Mouse (Mus musculus): Measurements from ENCODE around the gene BC107364.
"Not testable (repeated sequence)": the region's sequence is repeated elsewhere in the genome, so short reads cannot be mapped to it uniquely, and the experiment has no call there.

BC107364 gene

GRCm38 (mm10) chr3:96452262-96452661 is at the start of gene BC107364:
BC107364 (minus strand) TSS chr3:96452306.
- DNase-seq (ENCODE audit: low spot score): not testable (repeated sequence)

GRCm38 (mm10) chr3:96501391-96502115 is 49.4 kb upstream of the BC107364 start:
- DNase-seq (ENCODE audit: low spot score): peak; percentile 91

GRCm38 (mm10) chr3:96500691-96501265 is 48.7 kb upstream of the BC107364 start:
- DNase-seq (ENCODE audit: low spot score): peak; percentile 90

- DNase-seq (ENCODE audit: low spot score): peak; percentile 100
Measured at GRCm38 (mm10) chr3:96500289-96500621, 48.1 kb upstream of the BC107364 start.

- peak; percentile 86 for DNase-seq (ENCODE audit: low spot score)
Measured at GRCm38 (mm10) chr3:96499481-96500288, 47.6 kb upstream of the BC107364 start.

- no peak for DNase-seq (ENCODE audit: low spot score)
Measured at GRCm38 (mm10) chr3:96498476-96499245, 46.6 kb upstream of the BC107364 start.

- peak; percentile 83 for DNase-seq (ENCODE audit: low spot score)
Measured at GRCm38 (mm10) chr3:96497451-96498028, 45.4 kb upstream of the BC107364 start.

- DNase-seq (ENCODE audit: low spot score): not testable (repeated sequence)
Measured at GRCm38 (mm10) chr3:96496620-96497275, 44.6 kb upstream of the BC107364 start.

GRCm38 (mm10) chr3:96496216-96496615 is 44.1 kb upstream of the BC107364 start:
- no peak for DNase-seq (ENCODE audit: low spot score)

- no peak for DNase-seq (ENCODE audit: low spot score)
Measured at GRCm38 (mm10) chr3:96495490-96496210, 43.5 kb upstream of the BC107364 start.

- no peak for DNase-seq (ENCODE audit: low spot score)
Measured at GRCm38 (mm10) chr3:96494912-96495311, 42.8 kb upstream of the BC107364 start.

GRCm38 (mm10) chr3:96494456-96494855 is 42.4 kb upstream of the BC107364 start:
- DNase-seq (ENCODE audit: low spot score): not testable (repeated sequence)

GRCm38 (mm10) chr3:96489636-96490035 is 37.5 kb upstream of the BC107364 start:
- not testable (repeated sequence) for DNase-seq (ENCODE audit: low spot score)

- DNase-seq (ENCODE audit: low spot score): not testable (repeated sequence)
Measured at GRCm38 (mm10) chr3:96488907-96489629, 37.0 kb upstream of the BC107364 start.

- not testable (repeated sequence) for DNase-seq (ENCODE audit: low spot score)
Measured at GRCm38 (mm10) chr3:96488290-96488906, 36.3 kb upstream of the BC107364 start.

- DNase-seq (ENCODE audit: low spot score): no peak
Measured at GRCm38 (mm10) chr3:96487596-96488289, 35.6 kb upstream of the BC107364 start.

- not testable (repeated sequence) for DNase-seq (ENCODE audit: low spot score)
Measured at GRCm38 (mm10) chr3:96486828-96487559, 34.9 kb upstream of the BC107364 start.

Measured in layer of hippocampus, adult 9-10 months (tissue).